In the genomic region with DNA sequence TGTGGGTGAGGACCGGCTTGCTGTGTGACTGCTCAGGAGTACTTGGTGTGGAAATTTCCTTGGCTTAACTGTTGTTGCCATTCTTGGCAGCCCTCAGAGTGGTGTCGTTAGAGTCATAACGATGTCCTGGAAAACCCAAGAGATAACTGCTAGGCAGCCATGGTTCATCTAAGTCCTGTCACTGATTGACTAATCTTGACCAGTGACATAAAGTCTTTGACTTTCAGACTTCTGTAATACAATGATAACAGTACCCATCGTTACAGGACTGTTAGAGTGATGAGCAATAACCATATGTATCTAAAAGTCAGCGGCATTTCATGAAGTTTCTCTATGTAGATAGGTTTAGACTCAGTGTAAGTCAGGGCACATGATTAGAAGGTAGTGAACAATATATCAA, we compare ENCODE assay signal across 22 mouse cellular contexts.
"Had no signal": no experiment of that assay in that cellular context is flagged by ENCODE, and none has a peak within 500 bp of the region (broad histone marks: within the 10 kb centered on the region; RNA-seq: fewer than 3 reads in every experiment).

No protein-coding gene starts in this region.

- H3K27me3 ChIP-seq: heart, embryonic 12.5 days; hindbrain, embryonic 12.5 days; intestine, embryonic 15.5 days; limb, embryonic 13.5 days; limb, embryonic 15.5 days; liver, embryonic 13.5 days had no signal

- H3K4me3 ChIP-seq: gastrocnemius, adult 2 months; heart, embryonic 10.5 days; heart, embryonic 12.5 days; hindbrain, embryonic 10.5 days; hindbrain, embryonic 12.5 days; intestine, embryonic 15.5 days; layer of hippocampus, adult 2 months; left cerebral cortex, adult 2 months; limb, embryonic 13.5 days; limb, embryonic 15.5 days; liver, embryonic 13.5 days had no signal

- H3K4me1 ChIP-seq: heart, embryonic 10.5 days; heart, embryonic 12.5 days; hindbrain, embryonic 10.5 days; hindbrain, embryonic 12.5 days; intestine, embryonic 15.5 days; limb, embryonic 13.5 days; limb, embryonic 15.5 days; liver, embryonic 13.5 days had no signal

- H3K36me3 ChIP-seq: intestine, embryonic 15.5 days; limb, embryonic 15.5 days; liver, embryonic 13.5 days had no signal

- DNase-seq: gastrocnemius, adult 2 months; gastrocnemius, postnatal 10 days; gastrocnemius, postnatal 25 days; heart, postnatal 10 days; heart, postnatal 4 days; kidney, adult 18-20 months; kidney, adult 8-10 months; kidney, postnatal 25 days; liver, embryonic 13.5 days had no signal

- H3K27ac ChIP-seq: gastrocnemius, adult 2 months; heart, embryonic 10.5 days; hindbrain, embryonic 10.5 days; hindbrain, embryonic 12.5 days; hindbrain, embryonic 14.5 days; intestine, embryonic 15.5 days; layer of hippocampus, adult 2 months; left cerebral cortex, adult 2 months; limb, embryonic 13.5 days; limb, embryonic 15.5 days; liver, embryonic 13.5 days had no signal

- H3K9me3 ChIP-seq: heart, embryonic 10.5 days; heart, embryonic 12.5 days; hindbrain, embryonic 10.5 days; hindbrain, embryonic 12.5 days; intestine, embryonic 15.5 days; limb, embryonic 13.5 days; limb, embryonic 15.5 days; liver, embryonic 13.5 days had no signal

- ATAC-seq: hindbrain, embryonic 16.5 days; inflammation-experienced regulatory T-cells, adult 6 months; intestine, embryonic 15.5 days; intestine, postnatal 0 days had no signal
